Mouse (Mus musculus) C3H10T1/2 (cell line): Measurements from ENCODE around the gene Scgb1b10. TPM values are rescaled to one million over a fixed set of nuclear protein-coding genes. Genes with fewer than 3 reads are reported as not detected.

Experiments used
- polyA plus RNA-seq, 2 experiments: library from polyadenylated mRNA; unstranded; fragments of >200 nt; fragmentation: generic; extraction: Trizol; gene quantifications; one replicate each; pipeline ENCODE4 v1.2.1; 2012; ENCODE audit warnings: missing spikeins in 2 of 2

Gene Scgb1b10
- not detected for polyA plus RNA-seq

GRCm38 (mm10) chr7:32100553-32100952 is at the start of gene Scgb1b10:
Gene Scgb1b10, plus strand, starts transcription at chr7:32100853.

Other genes starting within 250 kb of the Scgb1b10 start
- gene Scgb2b11, start 110.3 kb downstream of the Scgb1b10 start, polyA plus RNA-seq: not detected
- not detected for gene Scgb1b11, start 122.0 kb downstream of the Scgb1b10 start, polyA plus RNA-seq
- gene Scgb2b12, start 226.4 kb downstream of the Scgb1b10 start, polyA plus RNA-seq: not detected
- gene Scgb1b12, start 233.3 kb downstream of the Scgb1b10 start, polyA plus RNA-seq: not detected